Mouse (Mus musculus) adrenal gland, adult 18-20 months (tissue): ENCODE measurements around the gene Gzmk. TPM values are rescaled to one million over a fixed set of nuclear protein-coding genes. Genes with fewer than 3 reads are reported as not detected.
"Not testable (repeated sequence)": the region's sequence is repeated elsewhere in the genome, so short reads cannot be mapped to it uniquely, and the experiment has no call there.

Experiments used
- DNase-seq, 2 experiments: peaks; one replicate each; pipeline ENCODE4 v3.0.0; 2021 to 2022; ENCODE audit warnings: low spot score in 2 of 2
- long read RNA-seq, 2 experiments: library from polyadenylated mRNA; stranded (forward); transcript quantifications; one replicate each; pipeline ENCODE4 v2.0.0; 2021
- total RNA-seq, 2 experiments: library from RNA; stranded (reverse); gene quantifications; 1 replicate in 1 of 2; 2 replicates in 1 of 2; pipeline ENCODE4 v1.2.3; 2021

Gzmk gene
- under 1 TPM in 1 of 2 experiments, not detected in 1; 0.58 TPM for total RNA-seq
- long read RNA-seq, experiment 1: 0 reads
- long read RNA-seq, experiment 2, partial matches to known transcripts: 0 of 1 reads
- long read RNA-seq, experiment 2, other reads (novel, unspliced or antisense): 1 of 1 reads

DNA sequence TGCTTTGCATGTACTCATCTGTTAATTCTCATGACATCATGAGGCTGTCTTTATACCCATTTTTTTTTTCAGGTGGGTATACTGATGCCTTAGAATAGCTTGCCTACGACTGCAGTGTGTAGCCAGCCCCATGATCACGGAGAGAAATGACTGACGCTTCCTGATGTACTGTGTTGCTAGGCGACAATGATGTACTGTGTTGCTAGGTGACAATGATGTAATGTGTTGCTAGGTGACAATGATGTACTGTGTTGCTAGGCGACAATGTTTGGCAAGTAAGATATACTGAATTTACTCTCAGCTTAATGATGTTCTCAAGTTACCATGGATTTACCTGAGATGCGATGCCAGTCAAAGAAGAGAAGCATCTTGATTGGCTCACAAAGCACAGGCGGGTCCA is at the start of gene Gzmk:
Gzmk (minus strand) TSS at position 98 of the 400 bp plus-strand sequence.
- DNase-seq: no peak

- DNase-seq: no peak
Observed at GRCm38 (mm10) chr13:113271189-113271588, 45.5 kb upstream of the Gzmk start.

DNA sequence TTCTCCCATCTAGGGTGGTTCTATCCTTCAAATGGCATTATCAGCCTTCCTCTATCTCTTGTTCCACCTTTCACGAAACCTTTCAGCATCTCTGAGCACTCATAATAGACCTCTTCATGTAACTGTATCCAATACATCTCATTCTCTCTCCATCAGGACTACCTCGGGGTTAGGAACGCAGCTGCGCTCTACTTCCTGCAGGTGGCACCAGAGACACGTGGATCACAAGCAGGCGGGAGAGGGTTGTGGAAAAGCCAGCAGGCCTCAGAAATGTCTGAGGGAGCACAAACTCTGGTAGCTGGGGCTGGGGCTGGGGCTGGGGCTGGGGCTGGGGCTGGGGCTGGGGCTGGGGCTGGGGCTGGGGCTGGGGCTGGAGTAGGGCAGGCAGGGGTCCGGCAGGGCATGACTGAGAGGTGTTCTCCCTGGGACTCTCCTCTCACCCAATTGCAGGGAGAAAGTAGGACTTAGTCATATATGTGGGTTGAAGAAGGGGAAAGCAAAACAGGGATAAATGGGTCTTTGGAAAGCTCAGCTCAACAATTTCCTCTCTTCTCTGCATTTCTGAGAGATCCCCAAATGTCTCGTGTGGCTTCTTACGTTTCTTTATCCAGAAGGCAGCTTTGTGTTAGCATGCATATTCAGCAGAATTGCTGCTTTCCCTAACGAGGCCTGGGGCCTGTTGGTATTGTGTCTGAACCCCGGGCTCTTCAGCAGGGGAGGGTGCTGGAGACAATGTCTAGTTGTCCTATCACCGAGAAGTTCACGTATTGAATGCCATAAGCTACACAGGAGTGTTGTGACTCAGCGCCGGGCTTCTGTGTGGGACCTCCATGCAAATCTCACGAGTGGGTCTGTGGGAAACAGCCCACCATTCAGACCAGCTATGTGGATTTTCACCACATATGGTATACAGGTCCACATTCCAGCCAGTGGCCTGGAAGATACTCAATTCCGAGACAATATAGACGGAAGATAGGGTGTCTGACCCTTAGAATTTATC is 44.4 kb upstream of the Gzmk start:
- DNase-seq: peak; percentile 71 to 73

GRCm38 (mm10) chr13:113267204-113267603 is 41.5 kb upstream of the Gzmk start:
- DNase-seq: no peak

DNA sequence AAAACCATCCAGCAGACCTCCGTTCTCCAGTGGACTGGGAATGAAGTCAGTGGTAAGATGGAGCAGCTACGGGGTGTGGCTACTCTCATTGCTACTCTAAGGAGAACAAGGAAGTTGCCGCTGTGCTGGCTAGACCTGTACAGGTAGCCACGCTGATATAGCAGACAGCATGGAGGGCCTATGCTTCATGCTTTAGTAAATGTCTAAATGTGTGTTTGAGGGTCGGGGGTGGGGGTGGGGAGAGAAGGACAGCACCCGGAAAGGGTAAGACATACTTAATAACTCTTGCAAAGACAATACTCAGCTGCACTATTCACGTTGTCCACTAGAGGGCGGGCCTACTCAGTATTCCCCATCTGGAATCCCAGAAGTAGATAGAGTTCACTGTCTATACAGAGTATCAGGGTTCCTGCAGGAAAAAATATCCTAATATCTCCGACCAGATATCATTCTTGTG is 40.8 kb upstream of the Gzmk start:
- peak; percentile 73 to 75 for DNase-seq

- DNase-seq: peak; percentile 31 to 50
Observed at GRCm38 (mm10) chr13:113265257-113265656, 39.5 kb upstream of the Gzmk start.

DNA sequence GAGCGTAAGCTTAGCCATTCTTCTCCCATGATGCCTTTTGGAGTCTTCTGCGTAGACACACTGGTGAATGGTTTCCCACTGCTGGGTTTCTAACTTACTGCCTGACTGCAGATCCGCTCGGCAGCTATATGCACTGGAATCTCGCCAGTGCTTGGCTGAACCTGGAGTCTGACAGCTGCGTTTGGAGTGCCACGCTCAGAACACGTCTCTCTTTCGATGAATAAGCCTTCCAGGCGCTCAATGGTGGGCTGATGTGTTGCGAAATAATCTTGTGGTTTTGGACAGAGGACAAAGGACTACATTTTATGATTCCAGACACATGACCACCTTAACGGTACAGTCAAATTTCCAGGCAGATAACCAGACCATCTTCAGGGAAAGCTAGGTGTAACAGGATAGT is 37.1 kb upstream of the Gzmk start:
- DNase-seq: no peak

GRCm38 (mm10) chr13:113259237-113259636 is 33.5 kb upstream of the Gzmk start:
- DNase-seq: no peak

DNA sequence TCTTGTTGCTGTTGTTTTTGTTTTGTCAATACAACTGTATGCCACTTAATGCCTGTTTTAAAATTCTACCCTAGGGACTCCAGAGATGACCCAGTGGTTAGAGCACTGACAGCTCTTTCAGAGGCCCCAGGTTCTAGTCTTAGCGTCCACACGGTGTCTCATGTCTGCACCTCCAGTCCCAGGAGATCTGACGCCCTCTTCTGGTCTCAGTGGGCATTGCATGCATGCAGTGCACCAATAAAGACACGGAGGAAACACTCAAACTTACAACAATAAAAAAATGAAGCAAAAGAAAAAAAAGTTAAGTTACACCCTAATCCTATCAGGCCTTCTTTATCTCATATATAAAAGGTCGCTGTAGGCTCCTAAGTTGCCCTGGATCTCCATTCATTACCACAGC is 31.5 kb upstream of the Gzmk start:
- no peak for DNase-seq

GRCm38 (mm10) chr13:113256766-113257165 is 31.1 kb upstream of the Gzmk start:
- DNase-seq: no peak

GRCm38 (mm10) chr13:113252580-113252979 is 26.9 kb upstream of the Gzmk start:
- not testable (repeated sequence) for DNase-seq

- no peak for DNase-seq
Observed at GRCm38 (mm10) chr13:113245025-113245424, 19.3 kb upstream of the Gzmk start.

DNA sequence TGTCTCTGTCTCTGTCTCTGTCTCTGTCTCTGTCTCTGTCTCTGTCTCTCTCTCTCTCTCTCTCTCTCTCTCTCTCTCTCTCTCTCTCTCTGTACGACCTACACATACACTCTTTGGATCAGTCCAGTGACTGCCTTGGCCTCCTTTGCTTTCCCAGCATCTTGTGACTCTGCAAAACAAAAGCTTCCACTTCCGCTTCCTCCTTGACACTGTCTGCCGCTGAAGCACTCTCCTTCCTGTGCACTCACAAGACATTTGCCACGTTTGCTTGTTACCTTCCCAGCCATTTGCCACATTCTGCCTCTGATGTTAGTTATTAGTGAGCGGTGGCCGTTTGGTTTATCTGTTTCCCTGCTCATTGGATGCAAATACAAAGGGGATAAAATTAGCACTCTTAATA is 16.4 kb upstream of the Gzmk start:
- DNase-seq: no peak

DNA sequence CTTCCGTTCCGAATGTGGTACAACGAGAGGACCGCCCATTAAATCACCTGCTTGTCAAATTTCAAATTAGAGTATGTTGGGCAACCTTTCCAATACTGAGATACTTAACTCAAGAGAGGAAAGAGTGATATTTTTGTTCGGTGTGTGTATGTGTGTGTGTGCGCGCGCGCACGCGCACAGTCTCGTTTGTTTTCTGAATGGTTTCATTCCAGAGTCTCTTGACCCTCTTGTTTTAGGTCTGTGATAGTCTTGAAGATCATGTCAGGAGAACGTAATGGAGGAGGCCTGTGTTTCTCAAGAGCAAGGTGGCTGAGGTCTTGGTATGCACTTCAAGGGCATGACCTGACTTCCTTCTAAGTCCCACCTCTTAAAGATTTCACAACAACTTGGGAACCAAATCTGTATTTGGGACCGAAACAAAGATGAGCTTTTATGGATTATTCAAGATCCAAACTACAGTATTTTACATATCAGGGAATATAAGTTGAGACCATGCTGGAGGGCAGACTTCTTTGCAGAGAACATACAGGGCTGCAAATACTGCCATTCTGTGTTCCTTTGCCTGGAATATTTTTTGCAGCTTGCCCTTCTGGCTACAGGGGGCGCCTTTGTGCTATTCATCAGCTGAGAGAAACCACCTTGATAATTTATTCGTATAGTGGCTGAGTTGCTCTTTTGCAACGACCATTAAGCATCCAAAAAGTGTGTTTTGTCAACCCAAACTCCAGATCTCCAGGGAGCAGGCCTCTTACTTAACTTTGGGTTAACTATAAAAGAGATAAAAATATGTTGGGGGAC is 2.2 kb upstream of the Gzmk start:
- no peak for DNase-seq

GRCm38 (mm10) chr13:113227076-113227475 is 1.4 kb upstream of the Gzmk start:
- no peak for DNase-seq

DNA sequence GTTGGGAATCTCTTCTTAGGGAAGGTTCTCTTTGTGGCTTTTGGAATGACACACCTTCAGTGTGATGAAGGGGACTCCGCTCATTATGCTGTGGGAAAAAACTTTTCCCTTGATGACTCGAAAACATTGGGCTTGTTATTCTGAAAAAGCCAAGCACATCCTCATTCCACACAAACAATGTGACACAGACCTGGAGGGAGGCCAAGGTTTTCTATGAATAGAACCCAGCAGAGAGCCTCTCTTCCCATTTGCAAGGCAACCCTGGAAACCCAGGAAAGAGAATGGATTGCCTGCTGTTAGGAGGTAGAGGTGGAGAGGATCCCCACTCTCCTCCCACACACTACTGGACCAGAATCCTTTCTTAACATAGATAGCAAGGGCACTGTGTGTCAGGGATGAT is 1.6 kb downstream of the Gzmk start:
- DNase-seq: peak; percentile 26 to 40

DNA sequence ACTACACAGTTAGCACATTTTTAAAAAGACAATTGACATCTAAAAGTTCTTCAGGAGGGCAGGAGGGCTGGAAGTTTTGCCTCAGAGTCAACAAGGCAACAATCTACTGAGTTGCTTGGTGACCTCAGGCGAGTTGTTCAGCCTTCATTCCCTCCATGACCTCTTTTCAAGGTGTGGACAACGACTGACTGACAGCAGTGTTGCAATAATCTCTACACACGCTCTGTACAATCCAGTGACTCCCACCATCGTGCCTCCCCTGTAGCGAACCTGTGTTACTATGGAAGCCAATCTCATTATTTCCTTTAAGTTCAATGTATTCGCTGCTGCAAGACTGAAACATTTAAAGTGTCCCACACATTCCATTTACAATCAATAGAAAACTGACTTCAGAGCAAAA is 3.9 kb downstream of the Gzmk start:
- no peak for DNase-seq

- DNase-seq: no peak
Observed at GRCm38 (mm10) chr13:113213865-113214264, 11.8 kb downstream of the Gzmk start.

- no peak for DNase-seq
Observed at GRCm38 (mm10) chr13:113212401-113212800, 13.3 kb downstream of the Gzmk start.

DNA sequence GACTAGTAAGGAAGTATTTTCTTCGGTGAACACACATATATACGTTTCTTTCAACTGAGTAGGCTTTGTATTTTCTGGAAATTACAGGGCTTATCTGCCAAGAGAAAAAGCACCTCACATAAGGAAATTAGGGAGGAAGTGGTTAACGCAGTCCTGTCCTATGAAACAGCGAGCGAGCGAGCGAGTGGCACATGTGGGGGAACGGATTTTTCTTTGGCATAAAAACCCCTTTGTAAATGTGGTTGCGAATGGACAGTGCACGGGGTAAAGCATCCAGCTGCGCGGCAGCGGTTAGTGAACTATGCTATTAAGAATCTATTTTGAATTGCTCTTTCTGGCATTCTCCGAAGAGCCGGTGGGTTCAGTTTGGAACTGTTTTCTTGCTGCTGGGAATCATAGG is 14.4 kb downstream of the Gzmk start:
- DNase-seq: no peak

DNA sequence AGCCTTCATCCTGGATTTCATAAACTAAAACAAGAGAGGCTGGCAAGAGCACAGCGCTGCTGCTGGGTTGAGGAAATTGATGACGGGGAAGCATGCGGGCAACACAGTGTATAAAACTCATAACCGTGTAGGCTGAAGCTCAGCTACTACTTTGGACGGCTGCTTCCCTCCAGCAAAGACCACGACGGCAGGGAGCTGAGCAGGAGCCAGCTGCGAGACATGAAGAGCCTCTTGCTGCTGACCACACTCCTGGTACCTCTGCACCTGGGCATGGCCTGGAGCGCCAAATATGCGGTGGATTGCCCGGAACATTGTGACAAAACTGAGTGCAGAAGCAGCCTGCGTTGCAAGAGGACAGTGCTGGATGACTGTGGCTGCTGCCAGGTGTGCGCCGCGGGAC is 16.1 kb downstream of the Gzmk start, which contains the start of gene Esm1:
Esm1 (plus strand) TSS at position 36 of the 400 bp plus-strand sequence.
- DNase-seq: no peak
